Mouse (Mus musculus): ENCODE data around the gene Phb. TPM values are rescaled to one million over a fixed set of nuclear protein-coding genes. Genes with fewer than 3 reads are reported as not detected.

Phb gene
- polyA plus RNA-seq (2012), result 42.7 and 50.8 TPM in 2 replicates

DNA sequence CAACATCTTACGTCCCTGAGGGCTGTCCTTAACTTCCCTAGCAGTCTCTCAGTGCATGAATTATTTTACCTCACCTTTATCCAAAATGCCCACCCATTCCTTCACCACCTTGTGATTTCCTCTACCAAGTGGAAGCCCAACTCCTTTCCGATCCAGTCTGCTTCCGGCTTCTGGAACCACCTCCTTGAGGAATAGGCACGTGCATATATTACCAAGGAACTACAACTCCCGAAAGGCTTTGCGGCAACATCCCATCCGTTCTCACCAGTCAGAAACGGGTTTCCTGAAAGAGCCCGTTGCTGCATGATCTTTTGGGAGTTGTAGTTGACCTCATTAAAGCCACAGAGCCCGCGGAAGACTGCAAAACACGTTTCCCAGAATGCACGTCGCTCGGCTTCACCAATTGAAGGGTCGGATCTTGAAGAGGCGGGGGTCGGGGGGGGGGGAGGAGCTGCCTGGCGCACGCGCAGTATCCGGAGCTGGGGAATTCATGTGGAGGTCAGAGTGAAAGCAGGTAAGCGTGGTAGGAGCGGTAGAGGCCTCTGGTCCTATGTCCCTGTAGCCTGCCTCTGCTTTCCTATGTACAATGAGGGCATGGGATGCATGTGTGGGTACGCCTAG is at the start of gene Phb:
Phb (plus strand) TSS at position 429 of the 621 bp plus-strand sequence.

DNA sequence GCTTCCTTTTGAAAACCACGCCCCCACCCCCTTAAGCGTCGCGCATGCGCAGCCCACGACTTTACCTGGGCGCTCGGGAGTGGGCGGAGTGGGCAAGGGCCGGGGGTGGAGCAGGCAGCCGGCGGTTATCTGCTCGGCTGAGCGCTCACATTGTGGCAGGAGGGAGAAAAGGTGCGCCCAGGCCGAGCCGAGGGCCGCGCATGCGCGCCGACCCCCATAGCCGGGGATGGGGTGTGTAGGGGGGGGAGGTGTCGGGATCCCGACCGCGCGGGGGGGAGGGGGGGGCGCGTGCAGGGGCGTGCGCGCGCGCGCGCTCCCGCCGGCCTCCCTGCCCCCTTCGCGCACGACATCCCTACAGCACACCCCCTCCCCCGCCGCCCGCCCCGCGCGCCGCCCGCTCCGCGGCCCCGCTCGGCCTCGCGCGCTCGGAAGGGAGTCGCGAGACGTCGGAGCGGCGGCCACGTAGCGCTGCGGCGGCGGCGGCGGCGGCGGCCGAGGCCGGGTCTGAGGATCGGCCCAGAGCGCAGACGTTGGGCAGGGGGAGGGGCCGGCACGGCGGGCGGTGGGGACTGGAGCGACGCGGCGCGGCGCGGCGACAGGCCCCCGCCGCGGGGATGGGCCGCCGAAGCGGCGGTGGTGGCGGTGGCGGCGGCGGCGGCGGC is 45.9 kb downstream of the Phb start, which contains the start of gene Zfp652:
Zfp652 (plus strand) TSS at position 111 of the 662 bp plus-strand sequence.

DNA sequence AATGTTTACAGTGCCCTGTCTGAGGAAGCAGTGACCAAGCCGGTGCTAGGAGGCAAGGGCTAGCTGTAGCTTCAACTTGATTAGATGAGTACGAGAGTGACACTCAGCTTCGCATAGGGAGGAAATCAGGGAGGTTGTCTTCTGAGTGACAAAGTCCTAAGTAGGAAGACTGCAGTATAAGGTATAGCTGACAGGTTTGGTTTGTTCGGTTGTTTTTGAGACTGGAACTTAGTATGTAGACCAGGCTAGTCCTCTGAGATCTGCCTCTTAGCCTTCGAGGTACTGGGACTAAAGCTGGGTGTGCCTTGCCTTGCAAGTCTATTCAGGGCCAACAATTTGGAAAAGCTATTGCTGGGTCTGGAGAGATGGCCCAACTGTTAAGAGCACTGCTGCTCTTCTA is 56.5 kb downstream of the Phb start, which contains the start of gene B130006D01Rik:
B130006D01Rik (plus strand) TSS at position 301 of the 400 bp plus-strand sequence.

Other genes starting within 250 kb of the Phb start
- gene Nxph3, start 152.4 kb upstream of the Phb start, polyA plus RNA-seq (2012), result 0.04 TPM in 1 of 2 replicates, not detected in the other
- gene Ngfr, start 79.2 kb upstream of the Phb start, polyA plus RNA-seq (2012), result 0.13 and 0.19 TPM in 2 replicates
- 34.3 and 39.1 TPM in 2 replicates for gene Zfp652, start 45.7 kb downstream of the Phb start, polyA plus RNA-seq (2012)
- gene B130006D01Rik, start 56.6 kb downstream of the Phb start, polyA plus RNA-seq (2012), result 0.02 TPM in 1 of 2 replicates, not detected in the other
- gene Phospho1, start 157.5 kb downstream of the Phb start, polyA plus RNA-seq (2012), result 11.4 and 24.0 TPM in 2 replicates
- 4.6 and 6.6 TPM in 2 replicates for gene Gngt2, start 170.3 kb downstream of the Phb start, polyA plus RNA-seq (2012)
- 21.0 and 31.8 TPM in 2 replicates for gene Abi3, start 175.5 kb downstream of the Phb start, polyA plus RNA-seq (2012)
- not detected in 2 replicates for gene B4galnt2, start 247.9 kb downstream of the Phb start, polyA plus RNA-seq (2012)